Mouse (Mus musculus): ENCODE data around the gene Ece1. TPM values are rescaled to one million over a fixed set of nuclear protein-coding genes. Genes with fewer than 3 reads are reported as not detected.

Ece1 gene
- total RNA-seq, 1 experiment = 99.2 TPM

DNA sequence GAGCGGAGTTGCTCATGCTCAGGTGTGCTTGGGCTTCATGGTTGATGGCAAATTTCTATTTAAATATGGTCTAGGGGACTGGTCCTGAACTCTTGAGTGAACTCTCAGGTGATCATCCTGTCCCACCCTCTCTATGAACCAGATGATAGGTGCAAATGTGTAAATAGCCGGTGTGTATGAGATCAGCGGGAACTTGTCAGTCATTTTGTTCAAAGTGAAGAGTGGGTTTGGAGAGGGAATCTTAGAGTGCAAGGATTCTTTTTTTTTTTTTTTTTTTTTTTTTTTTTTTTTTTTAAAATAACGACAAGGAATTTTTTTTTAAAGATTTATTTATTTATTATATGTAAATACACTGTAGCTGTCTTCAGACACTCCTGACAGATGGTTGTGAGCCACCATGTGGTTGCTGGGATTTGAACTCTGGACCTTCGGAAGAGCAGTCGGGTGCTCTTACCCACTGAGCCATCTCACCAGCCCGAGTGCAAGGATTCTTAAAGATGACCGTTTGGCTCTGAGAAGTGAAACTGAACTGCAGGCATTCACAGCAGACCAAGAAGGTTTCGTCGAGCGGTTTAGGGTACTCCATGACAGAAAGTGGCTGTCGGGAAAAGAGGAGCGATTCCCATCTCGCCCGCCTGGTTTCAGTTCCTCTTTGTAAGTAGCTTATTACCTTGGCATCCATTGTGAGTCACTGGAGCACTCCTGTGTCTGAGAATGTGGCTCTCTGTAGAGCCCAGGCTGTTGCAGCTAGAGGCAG lies 151.9 kb downstream of the Ece1 start:
- Histone ChIP-seq H3K9ac (ENCODE audit: insufficient read depth, low read depth, low read length, poor library complexity, severe bottlenecking) (no peak overlapping the region), H3K4me3 (ENCODE audit: insufficient read depth in 1 of 2, low read depth in 1 of 2, low read length in 2 of 2, poor library complexity in 1 of 2, severe bottlenecking in 1 of 2) (no peak overlapping the region), H3K4me1 (ENCODE audit: control insufficient read depth in 2 of 2, insufficient read depth in 2 of 2, low read length in 2 of 2, poor library complexity in 1 of 2) (peaks cover 0 to 4% of the 10 kb centered on the region in 2 experiments; a peak in 1 of 4 replicates), H3K36me3 (ENCODE audit: control insufficient read depth, insufficient read depth, low read length, poor library complexity, severe bottlenecking) (peaks cover 16% of the 10 kb centered on the region; the same call in 1 of the 2 replicates), H3K9me3 (ENCODE audit: control insufficient read depth, insufficient read depth, low read depth, low read length) (no peaks in the 10 kb centered on the region), H3K27ac (ENCODE audit: insufficient read depth, low read depth, low read length, poor library complexity, severe bottlenecking) (no peak overlapping the region)
- TF ChIP-seq HCFC1 (IDR thresholded peaks at IDR 0.05; ENCODE audit: borderline replicate concordance, insufficient read depth, low read length) (no peak), ZNF384 (IDR thresholded peaks at IDR 0.05; ENCODE audit: low read depth, low read length) (0 out of 2 replicates have a peak, but pooled peaks have one; percentile 45)
- no peak for DNase-seq (ENCODE audit: low read depth, low spot score)
- in situ Hi-C loops (cut with MboI; ENCODE audit: low sequenced_read_pairs in 2 of 2, unreplicated experiment in 2 of 2) = no loop called here

Other genes starting within 250 kb of the Ece1 start
- gene Rap1gap, start 197.5 kb upstream of the Ece1 start, total RNA-seq (2012; rRNA removed) = 13.4 and 28.4 TPM in 2 replicates
- 234 and 330 TPM in 2 replicates for gene Alpl, start 65.9 kb upstream of the Ece1 start, total RNA-seq (2012; rRNA removed)
- 18.7 and 31.4 TPM in 2 replicates for gene Eif4g3, start 130.8 kb downstream of the Ece1 start, total RNA-seq (2012; rRNA removed)